Mouse (Mus musculus) cerebral cortex, adult 2 months (tissue): ENCODE data around the gene Uts2.

Experiments
- WGBS: fragments of 180-500 bp; shearing (Covaris S2); methylation state at CpG from one replicate; pipeline ENCODE4 v1.1.7; 2018; 5-methylcytosine and 5-hydroxymethylcytosine counted together

The Uts2 gene

DNA sequence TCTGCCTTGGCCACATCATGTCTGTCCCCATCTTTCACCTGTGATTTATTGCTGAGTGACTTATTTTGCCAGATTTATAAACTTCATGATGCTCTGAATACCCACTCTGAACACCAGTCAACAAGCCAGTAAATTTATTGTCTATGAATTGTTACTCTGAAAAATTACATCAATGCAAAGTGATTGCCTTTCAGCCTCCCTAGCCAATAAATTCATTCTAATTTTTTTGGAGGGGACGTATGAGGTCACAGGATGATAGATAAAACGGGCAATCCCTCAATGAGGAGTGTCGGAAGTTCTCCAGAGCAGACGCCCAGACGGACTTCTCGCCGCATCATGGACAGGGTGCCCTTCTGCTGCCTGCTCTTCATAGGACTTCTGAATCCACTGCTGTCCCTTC is at the start of gene Uts2:
Gene Uts2 (plus strand): TSS at position 301 of the 400 bp plus-strand sequence.
- 93% methylated on average over 7 of the region's 7 CpGs for WGBS

DNA sequence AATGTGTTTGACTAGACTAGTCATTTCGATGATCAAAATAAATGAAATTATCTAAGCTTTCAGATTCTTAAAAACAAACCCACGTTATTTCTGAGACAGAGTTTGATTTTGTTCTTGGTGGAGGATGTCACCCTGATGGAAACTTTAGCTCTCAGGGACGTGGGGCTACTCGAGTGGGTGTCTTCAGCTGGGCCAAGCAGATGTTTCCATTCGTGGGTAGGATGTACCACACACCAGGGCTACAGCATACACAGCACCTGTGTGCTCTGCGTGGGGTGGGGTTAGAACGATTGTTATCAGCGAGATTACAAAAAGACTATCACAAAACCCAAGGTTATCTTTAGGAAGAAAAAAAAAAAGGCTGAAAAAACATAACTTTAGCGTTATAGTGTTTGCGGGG is 45.9 kb upstream of the Uts2 start:
- 82% methylated on average over 10 of the region's 10 CpGs for WGBS

- WGBS, result 35% methylated on average over 13 of the region's 13 CpGs
Observed at GRCm38 (mm10) chr4:150956369-150957105, 40.4 kb upstream of the Uts2 start.

DNA sequence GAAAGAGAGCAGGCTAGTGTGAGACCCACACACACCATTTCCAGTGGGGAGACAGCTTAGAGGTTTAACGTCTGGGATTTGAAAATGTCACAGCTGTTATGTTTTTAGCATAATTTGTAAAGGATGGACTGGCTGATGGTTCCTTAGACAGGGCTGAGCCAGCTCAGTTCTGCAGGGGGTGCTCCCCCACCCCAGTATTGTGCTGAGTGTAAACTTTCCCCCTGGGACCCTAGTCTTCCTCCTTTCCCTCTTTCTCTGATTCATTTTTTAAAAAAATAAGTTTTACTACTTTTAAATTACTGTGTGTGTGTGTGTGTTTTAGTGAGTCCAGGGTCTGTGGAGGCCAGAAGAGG is 39.8 kb upstream of the Uts2 start:
- WGBS, result 9% methylated on average over 1 of the region's 1 CpGs

DNA sequence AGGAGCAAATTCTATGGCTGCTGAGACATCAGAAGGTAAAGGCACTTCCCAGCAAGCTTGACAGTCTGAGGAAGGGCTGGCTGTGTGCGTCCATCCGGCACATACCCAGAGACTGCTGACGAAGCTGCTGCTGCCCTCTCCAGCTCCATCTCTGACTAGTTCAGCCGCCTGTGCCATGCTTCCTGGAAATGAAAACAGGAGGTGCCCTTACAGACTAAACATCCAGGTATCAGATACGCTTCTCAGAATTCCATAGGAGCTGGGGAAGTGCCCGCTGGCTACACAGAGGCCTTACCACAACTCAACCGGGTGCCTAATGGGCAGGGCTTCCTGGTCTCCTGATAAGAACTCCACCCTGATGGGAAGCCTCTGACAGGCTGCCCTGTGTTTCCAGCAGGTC is 38.4 kb upstream of the Uts2 start:
- 80% methylated on average over 7 of the region's 7 CpGs for WGBS

GRCm38 (mm10) chr4:150962231-150962630 is 34.7 kb upstream of the Uts2 start:
- WGBS, result 27% methylated on average over 6 of the region's 6 CpGs

- WGBS, result 61% methylated on average over 2 of the region's 2 CpGs
Observed at GRCm38 (mm10) chr4:150963711-150964110, 33.2 kb upstream of the Uts2 start.

DNA sequence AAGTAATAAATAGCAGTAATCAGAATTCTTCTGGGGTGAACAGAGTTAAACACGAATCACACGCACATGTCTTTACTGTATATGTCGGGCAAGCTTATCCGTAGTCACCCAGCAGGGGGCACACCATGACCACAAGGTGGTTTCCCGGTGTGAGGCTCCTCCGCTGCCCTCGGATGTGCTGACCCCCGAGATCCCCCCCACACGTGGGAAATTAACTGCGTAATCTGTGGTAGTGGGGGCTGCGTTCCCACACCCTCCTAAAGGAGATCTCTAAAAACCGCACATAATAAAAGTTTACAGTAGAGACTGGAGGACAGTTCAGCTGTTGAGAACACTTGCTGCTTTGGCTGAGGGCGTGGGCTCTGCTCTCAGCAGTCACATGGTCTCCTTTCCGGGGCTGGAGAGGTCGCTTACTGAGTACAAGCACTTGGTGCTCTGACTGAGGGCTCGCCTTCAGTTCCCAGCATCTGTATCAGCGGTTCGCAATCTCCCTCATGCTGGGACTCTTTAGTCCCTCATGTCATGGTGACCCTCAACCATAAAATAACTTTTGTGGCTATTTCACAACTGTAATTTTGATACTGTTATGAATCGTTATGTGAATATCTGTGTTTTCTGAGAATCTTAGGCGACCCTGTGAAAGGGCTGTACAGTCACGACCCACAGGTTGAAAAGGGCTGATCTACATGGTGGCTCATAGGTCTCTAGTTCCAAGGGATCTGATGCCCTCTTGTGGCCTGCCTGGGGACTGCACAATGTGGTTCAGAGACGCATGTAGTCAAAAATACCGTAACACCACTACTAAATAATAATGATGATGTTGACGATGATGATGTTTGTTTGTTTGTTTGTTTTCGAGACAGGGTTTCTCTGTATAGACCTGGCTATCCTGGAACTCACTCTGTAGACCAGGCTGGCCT is 32.0 kb upstream of the Uts2 start:
- 8% methylated on average over 25 of the region's 25 CpGs for WGBS

- 70% methylated on average over 11 of the region's 11 CpGs for WGBS
Observed at GRCm38 (mm10) chr4:150965555-150965951, 31.3 kb upstream of the Uts2 start.

- WGBS, result 17% methylated on average over 7 of the region's 7 CpGs
Observed at GRCm38 (mm10) chr4:150966556-150966955, 30.3 kb upstream of the Uts2 start.

DNA sequence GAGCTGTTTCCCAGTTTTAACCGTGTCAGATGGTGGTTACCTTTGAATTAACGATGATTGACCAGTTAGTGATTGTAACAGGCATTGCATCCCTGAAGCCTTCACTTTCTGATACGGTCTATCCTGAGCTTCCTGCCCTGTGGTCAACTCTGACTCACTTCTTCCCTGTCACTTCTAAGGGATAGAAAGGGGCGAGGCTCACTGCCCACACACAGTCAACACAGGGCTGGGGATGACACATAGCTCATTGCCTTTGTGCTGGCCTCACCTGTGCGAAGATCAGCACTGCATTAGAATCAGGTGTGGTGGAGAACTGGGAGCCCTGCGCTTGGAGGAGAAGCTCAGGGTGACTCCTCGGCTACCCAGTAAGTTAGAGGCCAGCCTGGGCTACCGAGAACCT is 27.9 kb upstream of the Uts2 start:
- WGBS, result 91% methylated on average over 8 of the region's 8 CpGs

DNA sequence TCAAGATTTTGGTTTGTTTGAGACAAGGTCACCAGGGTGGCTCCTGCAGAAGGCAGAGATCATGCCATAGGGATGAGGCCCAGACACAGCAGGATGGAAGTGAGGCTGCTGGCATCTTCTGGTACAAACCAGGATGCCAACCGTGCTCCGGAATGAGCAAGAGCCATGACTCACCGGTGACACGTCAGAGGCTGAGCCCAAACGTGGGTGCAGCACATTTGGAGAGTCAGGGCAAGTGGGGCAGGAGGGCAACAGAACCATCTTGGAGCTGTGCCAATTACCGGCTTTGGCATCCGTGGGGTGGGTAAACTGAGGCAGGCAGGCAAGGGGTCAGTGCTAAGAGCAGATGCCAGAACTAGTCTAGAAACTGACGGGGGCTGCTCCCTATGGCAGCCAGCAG is 23.6 kb upstream of the Uts2 start:
- WGBS, result 61% methylated on average over 8 of the region's 8 CpGs

GRCm38 (mm10) chr4:150975145-150975544 is 21.8 kb upstream of the Uts2 start:
- 50% methylated on average over 1 of the region's 1 CpGs for WGBS

DNA sequence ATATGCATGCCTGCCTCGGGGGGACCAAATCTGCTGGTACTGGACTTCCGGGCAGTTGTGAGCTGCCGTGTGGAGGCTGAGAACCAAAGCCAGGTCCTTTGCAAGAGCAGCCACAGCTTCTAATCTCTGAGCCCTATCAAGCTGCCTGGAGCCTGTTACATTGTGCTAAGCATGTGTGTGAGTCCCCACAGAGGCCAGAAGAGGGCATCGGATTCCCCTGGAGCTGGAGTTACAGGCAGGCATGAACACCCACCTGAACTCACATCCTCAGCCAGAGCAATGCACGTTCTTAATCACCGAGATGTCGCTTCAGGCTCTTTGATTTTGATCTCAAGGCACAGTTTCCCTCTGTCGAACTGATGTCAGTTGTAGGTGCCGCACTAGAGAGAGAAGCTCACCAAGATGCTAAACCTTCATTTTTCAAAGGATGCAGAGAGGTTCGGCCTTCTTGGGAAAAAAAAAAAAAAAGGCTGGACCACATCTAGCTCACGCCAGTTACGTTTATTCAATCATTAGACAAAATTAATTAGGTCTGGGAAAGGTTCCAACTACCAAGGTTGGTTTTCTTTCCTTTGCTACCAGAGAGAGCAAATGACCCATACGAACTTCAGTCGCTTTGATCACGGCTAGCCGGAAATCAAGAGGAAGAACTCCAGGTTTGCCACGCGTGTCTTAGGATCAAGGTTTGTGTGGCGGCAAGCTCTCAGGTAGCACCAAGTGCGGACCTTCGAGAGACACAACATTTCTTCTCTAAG is 18.6 kb upstream of the Uts2 start:
- WGBS, result 66% methylated on average over 21 of the region's 21 CpGs

- 87% methylated on average over 9 of the region's 9 CpGs for WGBS
Observed at GRCm38 (mm10) chr4:150979455-150979854, 17.4 kb upstream of the Uts2 start.

- 80% methylated on average over 5 of the region's 5 CpGs for WGBS
Observed at GRCm38 (mm10) chr4:150980153-150980552, 16.7 kb upstream of the Uts2 start.

- 52% methylated on average over 6 of the region's 6 CpGs for WGBS
Observed at GRCm38 (mm10) chr4:150990148-150990547, 6.7 kb upstream of the Uts2 start.

DNA sequence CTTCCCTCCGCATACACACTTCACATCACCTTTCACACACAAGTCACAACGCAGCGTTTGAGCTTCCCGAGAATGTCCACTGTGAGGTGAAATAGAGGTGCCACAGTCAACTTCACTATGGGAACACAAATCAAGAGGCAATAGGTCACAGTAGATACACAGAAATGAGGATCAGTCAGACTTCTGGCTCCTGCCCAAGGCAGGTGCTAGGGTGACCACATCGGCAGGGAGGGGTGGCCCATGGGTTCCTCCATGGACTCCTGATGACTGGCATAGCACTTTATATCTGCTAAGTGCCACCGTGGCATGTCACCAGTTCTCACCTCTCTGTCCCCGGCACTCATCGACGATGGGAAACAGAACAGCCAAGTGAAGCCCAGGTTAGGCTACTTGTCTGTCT is 1.7 kb downstream of the Uts2 start:
- WGBS, result 94% methylated on average over 9 of the region's 9 CpGs

DNA sequence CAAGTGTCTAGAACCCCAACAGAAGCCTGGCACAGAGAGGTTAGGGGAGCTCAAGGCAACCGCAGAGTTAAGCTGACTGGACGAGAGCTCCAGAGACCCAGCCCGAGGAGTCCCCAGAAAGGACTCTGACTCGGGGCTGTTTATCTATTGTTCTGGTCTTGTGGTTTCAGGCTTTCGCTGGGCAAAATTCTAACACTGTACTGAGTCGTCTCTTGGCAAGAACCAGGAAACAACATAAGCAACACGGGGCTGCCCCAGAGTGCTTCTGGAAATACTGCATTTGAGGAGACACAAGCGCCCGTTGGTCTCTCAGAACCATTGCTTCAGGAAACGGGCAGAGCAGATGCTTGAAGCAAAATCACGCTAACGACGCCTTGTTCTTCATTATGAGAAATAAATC is 4.5 kb downstream of the Uts2 start:
- 68% methylated on average over 13 of the region's 13 CpGs for WGBS

DNA sequence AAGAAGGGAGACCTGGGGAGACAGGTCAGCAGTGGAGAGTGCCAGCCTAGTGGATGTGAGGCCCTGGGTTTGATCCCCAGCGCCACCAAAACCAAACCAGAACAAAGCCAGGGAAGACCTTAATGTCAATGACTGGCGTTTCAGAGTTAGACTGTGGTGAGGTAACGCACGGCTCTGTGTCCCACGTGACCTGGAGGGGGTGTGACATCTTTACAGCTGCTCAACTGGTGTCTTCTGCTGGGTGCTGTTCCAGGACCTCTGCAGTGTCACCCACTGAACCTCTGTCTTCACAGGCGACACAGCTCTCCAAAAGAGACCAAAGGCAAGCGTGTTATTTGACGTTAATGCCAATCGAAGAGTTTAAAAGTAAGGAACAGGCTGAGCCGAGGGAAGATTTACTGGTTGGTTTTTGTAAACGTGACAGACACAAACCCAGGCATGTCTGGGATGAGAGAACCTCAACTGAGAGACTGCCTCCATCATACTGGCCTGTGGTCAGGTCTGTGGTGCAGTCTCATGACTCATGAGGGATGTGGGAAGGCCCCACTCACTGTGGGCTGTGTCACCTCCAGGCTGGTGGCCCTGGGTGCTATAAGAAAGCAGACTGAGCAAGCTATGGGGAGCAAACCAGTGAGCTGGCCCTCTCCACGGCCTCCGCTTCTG is 8.9 kb downstream of the Uts2 start:
- 94% methylated on average over 13 of the region's 13 CpGs for WGBS

GRCm38 (mm10) chr4:151006945-151007344 is 10.0 kb downstream of the Uts2 start:
- WGBS, result 63% methylated on average over 6 of the region's 6 CpGs

DNA sequence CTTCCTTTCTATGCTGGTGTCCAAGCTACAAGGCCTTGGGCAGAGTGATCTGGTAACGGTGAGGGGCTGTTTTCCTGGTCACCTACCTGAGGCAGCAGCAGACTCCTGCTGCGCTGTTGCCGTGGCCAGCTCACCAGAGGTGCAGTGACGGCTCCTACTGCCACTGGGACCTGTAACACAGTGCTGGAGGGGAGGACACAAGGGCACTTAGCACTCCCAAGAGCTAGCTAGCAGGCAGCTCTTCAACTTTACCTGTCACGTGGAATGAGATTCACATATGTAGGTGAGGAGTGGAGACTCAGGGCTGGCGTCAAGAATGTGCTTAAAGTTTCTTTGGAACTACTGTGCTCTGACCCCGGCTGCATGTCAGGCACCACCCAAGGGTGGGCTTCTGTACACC is 13.4 kb downstream of the Uts2 start:
- 95% methylated on average over 7 of the region's 7 CpGs for WGBS
